Mouse (Mus musculus) midbrain, embryonic 10.5 days (tissue): ENCODE data around the gene Cyp2c50. TPM values are rescaled to one million over a fixed set of nuclear protein-coding genes. Genes with fewer than 3 reads are reported as not detected.
"Not testable (repeated sequence)": the region's sequence is repeated elsewhere in the genome, so short reads cannot be mapped to it uniquely, and the experiment has no call there.

Experiments used
- DNase-seq: peaks from one replicate; pipeline ENCODE4 v3.0.0-alpha.2; 2017; ENCODE audit warnings: low spot score
- H3K27ac ChIP-seq: fragments of 300-500 bp; sonication (generic); replicated peaks from 2 replicates; pipeline ENCODE4 v1.5.1; 2016; ENCODE audit warnings: mild to moderate bottlenecking
- H3K27me3 ChIP-seq: fragments of 300-500 bp; sonication (generic); 2 replicates; pipeline ENCODE4 v1.6.1; 2016; ENCODE audit warnings: low read depth, mild to moderate bottlenecking; ENCODE audit not compliant: poor library complexity, severe bottlenecking
- H3K36me3 ChIP-seq: fragments of 300-500 bp; sonication (generic); 2 replicates; pipeline ENCODE4 v1.6.1; 2016; ENCODE audit warnings: mild to moderate bottlenecking, moderate library complexity
- H3K4me1 ChIP-seq: fragments of 300-500 bp; sonication (generic); 2 replicates; pipeline ENCODE4 v1.6.1; 2016
- H3K4me3 ChIP-seq: fragments of 300-500 bp; sonication (generic); 2 replicates; pipeline ENCODE4 v1.5.1; 2016; ENCODE audit warnings: mild to moderate bottlenecking, moderate library complexity
- H3K9me3 ChIP-seq: fragments of 300-500 bp; sonication (generic); replicated peaks from 2 replicates; pipeline ENCODE4 v1.6.1; 2016; ENCODE audit warnings: mild to moderate bottlenecking
- WGBS: fragments of 180-500 bp; shearing (Covaris S2); methylation state at CpG from one replicate; pipeline ENCODE4 v1.1.7; 2016; 5-methylcytosine and 5-hydroxymethylcytosine counted together
- polyA plus RNA-seq: library from polyadenylated mRNA; unstranded; fragments of >200 nt; fragmentation: Nextera tagmentation; extraction: Ambion mirVana; gene quantifications from 2 replicates; pipeline ENCODE4 v1.2.1, GENCODE M21; 2016

Gene Cyp2c50
- polyA plus RNA-seq: not detected in 2 replicates

- not testable (repeated sequence) for H3K27ac ChIP-seq, H3K9me3 ChIP-seq, H3K4me3 ChIP-seq, DNase-seq, H3K27me3 ChIP-seq, H3K4me1 ChIP-seq, H3K36me3 ChIP-seq
- 93% methylated on average over 1 of the region's 1 CpGs for WGBS
Observed at GRCm38 (mm10) chr19:40089421-40089820, at the start of gene Cyp2c50. Cyp2c50 (plus strand) TSS chr19:40089688.

GRCm38 (mm10) chr19:40073701-40074100, 15.8 kb upstream of the Cyp2c50 start, which contains the start of gene Cyp2c54:
Cyp2c54 (minus strand) TSS chr19:40073827.
- Histone ChIP-seq H3K27ac (no peak within 1 kb of the TSS), H3K36me3 (no peaks in the 10 kb centered on the region), H3K9me3 (no peaks in the 10 kb centered on the region), H3K4me3 (no peak within 1 kb of the TSS), H3K4me1 (no peaks in the 10 kb centered on the region), H3K27me3 (no peaks in the 10 kb centered on the region)
- DNase-seq: no peak

DNA sequence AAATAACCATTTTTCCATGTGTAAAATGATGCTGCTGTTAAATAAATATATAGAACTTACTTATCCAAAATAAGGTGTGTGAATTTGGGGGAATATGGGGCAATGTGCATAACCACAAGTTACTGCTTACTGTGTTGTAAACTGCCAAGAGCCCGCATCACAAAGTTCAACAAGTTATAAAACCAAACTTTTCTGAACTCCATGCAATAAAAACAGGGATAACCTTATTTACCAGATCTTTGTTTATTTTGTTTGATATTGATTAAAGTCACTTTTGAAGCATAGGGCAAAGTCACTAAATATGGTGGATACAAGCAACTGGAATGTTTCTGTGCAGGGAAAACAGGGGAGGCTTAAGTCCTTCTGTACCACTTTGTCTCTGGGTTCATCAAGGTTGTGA, 1.1 kb upstream of the Cyp2c50 start:
- Histone ChIP-seq H3K27me3 (no peaks in the 10 kb centered on the region), H3K36me3 (no peaks in the 10 kb centered on the region), H3K27ac (no peak overlapping the region), H3K9me3 (no peaks in the 10 kb centered on the region), H3K4me1 (no peaks in the 10 kb centered on the region), H3K4me3 (no peak overlapping the region)
- 88% methylated on average over 1 of the region's 1 CpGs for WGBS
- no peak for DNase-seq

GRCm38 (mm10) chr19:40091111-40091510, 1.6 kb downstream of the Cyp2c50 start:
- WGBS: 84% methylated on average over 3 of the region's 3 CpGs
- H3K9me3 ChIP-seq: no peaks in the 10 kb centered on the region
- H3K4me1 ChIP-seq: no peaks in the 10 kb centered on the region
- H3K4me3 ChIP-seq: no peak overlapping the region
- no peak for DNase-seq
- H3K27me3 ChIP-seq: no peaks in the 10 kb centered on the region
- no peaks in the 10 kb centered on the region for H3K36me3 ChIP-seq
- H3K27ac ChIP-seq: no peak overlapping the region

DNA sequence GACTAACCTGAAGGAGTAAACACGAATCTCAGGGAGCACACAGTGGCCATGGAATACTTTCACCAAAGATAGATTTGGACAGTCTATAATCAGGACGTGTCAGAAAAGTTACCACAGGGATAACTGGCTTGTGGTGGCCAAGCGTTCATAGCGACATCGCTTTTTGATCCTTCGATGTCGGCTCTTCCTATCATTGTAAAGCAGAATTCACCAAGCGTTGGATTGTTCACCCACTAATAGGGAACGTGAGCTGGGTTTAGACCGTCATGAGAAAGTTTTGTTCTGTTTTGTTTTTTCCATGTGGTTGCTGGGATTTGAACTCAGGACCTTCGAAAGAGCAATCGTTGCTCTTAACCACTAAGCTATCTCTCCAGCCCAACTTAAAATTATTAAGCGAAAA, 30.1 kb downstream of the Cyp2c50 start:
- not testable (repeated sequence) for H3K27ac ChIP-seq, H3K4me3 ChIP-seq, H3K9me3 ChIP-seq, DNase-seq, H3K27me3 ChIP-seq, H3K4me1 ChIP-seq, H3K36me3 ChIP-seq
- 84% methylated on average over 13 of the region's 13 CpGs for WGBS

GRCm38 (mm10) chr19:40125165-40125564, 35.7 kb downstream of the Cyp2c50 start:
- not testable (repeated sequence) for H3K4me1 ChIP-seq, H3K36me3 ChIP-seq, H3K27me3 ChIP-seq, DNase-seq, H3K27ac ChIP-seq, H3K9me3 ChIP-seq, H3K4me3 ChIP-seq
- WGBS: 90% methylated on average over 3 of the region's 3 CpGs

DNA sequence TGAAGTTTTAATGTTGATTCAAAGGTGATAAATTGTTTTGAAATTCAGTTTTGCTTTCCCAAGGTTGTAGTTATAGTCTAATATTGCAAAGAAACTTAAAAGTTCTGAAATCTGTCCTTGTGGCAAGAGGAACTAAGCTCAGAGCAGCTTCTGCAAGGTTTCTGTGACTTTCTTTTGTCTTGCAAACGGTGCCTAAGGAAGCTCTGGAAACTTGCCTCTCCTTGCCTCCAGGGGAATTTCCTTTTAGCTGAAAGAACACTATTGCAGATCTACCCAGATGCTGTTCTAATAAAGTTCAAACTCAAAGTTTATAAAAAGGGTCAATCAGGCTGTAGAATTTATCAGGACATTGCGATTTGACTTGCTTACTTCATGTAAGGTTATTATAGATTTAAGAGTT, 37.5 kb downstream of the Cyp2c50 start:
- not testable (repeated sequence) for DNase-seq, H3K27ac ChIP-seq, H3K4me3 ChIP-seq, H3K4me1 ChIP-seq, H3K36me3 ChIP-seq, H3K27me3 ChIP-seq, H3K9me3 ChIP-seq
- WGBS: 30% methylated on average over 2 of the region's 2 CpGs

Other genes with a start within 250 kb of the Cyp2c50 start
- not detected in 2 replicates for gene Cyp2c69, start 202.9 kb upstream of the Cyp2c50 start, polyA plus RNA-seq
- gene Cyp2c37, start 97.3 kb upstream of the Cyp2c50 start, polyA plus RNA-seq: not detected in 2 replicates
- gene Cyp2c54, start 15.9 kb upstream of the Cyp2c50 start, polyA plus RNA-seq: not detected in 2 replicates
- not detected in 2 replicates for gene Cyp2c70, start 97.6 kb downstream of the Cyp2c50 start, polyA plus RNA-seq
- 97.3 and 109 TPM in 2 replicates for gene Pdlim1, start 182.2 kb downstream of the Cyp2c50 start, polyA plus RNA-seq